Mouse (Mus musculus): ENCODE data around the gene Il27ra.

- TF ChIP-seq CHD2 (IDR thresholded peaks at IDR 0.05; ENCODE audit: low read depth, low read length) (no peak), HCFC1 (IDR thresholded peaks at IDR 0.05; ENCODE audit: borderline replicate concordance, insufficient read depth, low read length) (no peak), MAFK (IDR thresholded peaks at IDR 0.05; ENCODE audit: insufficient read depth, low read depth, low read length) (no peak), ZC3H11A (IDR thresholded peaks at IDR 0.05; ENCODE audit: borderline replicate concordance, low read depth, low read length) (no peak), ZNF384 (IDR thresholded peaks at IDR 0.05; ENCODE audit: low read depth, low read length) (no peak)
These were observed 42.1 kb upstream of the Il27ra start for GRCm38 (mm10) chr8:84084341-84085115.

Data from ES-E14 (cell line).